Mouse (Mus musculus) intestine, embryonic 14.5 days (tissue): ENCODE results near the gene Sema3g. TPM values are rescaled to one million over a fixed set of nuclear protein-coding genes. Genes with fewer than 3 reads are reported as not detected.

Experiments
- ATAC-seq: fragments of 200-750 bp; cut with Nextera tagmentation; replicated peaks from 2 replicates; pipeline ENCODE4 v1.8.0; 2017; ENCODE audit warnings: low read depth, moderate number of reproducible peaks, moderate TSS enrichment, moderate library complexity; ENCODE audit not compliant: low FRiP score, low TSS enrichment
- DNase-seq: peaks from one replicate; pipeline ENCODE4 v3.0.0-alpha.2; 2018; ENCODE audit warnings: low spot score
- H3K27ac ChIP-seq: fragments of 300-500 bp; sonication (generic); 2 replicates; pipeline ENCODE4 v1.5.1; 2014; ENCODE audit warnings: low read depth, mild to moderate bottlenecking, control low read depth
- H3K27me3 ChIP-seq: fragments of 300-500 bp; sonication (generic); replicated peaks from 2 replicates; pipeline ENCODE4 v1.6.1; 2014; ENCODE audit warnings: low read length, control low read depth; ENCODE audit not compliant: control insufficient read depth, insufficient read depth
- H3K36me3 ChIP-seq: fragments of 300-500 bp; sonication (generic); 2 replicates; pipeline ENCODE4 v1.6.1; 2014; ENCODE audit warnings: low read length, control low read depth; ENCODE audit not compliant: control insufficient read depth, insufficient read depth
- H3K4me1 ChIP-seq: fragments of 300-500 bp; sonication (generic); replicated peaks from 2 replicates; pipeline ENCODE4 v1.6.1; 2014; ENCODE audit warnings: low read length, control low read depth, mixed read lengths; ENCODE audit not compliant: control insufficient read depth, insufficient read depth
- H3K4me2 ChIP-seq: fragments of 300-500 bp; sonication (generic); 2 replicates; pipeline ENCODE4 v1.6.1; 2014; ENCODE audit warnings: low read length
- H3K4me3 ChIP-seq: fragments of 300-500 bp; sonication (generic); 2 replicates; pipeline ENCODE4 v1.5.1; 2014; ENCODE audit warnings: low read depth, low read length, control low read depth, mixed read lengths
- H3K9ac ChIP-seq: fragments of 300-500 bp; sonication (generic); 2 replicates; pipeline ENCODE4 v1.6.1; 2014; ENCODE audit warnings: mild to moderate bottlenecking, low read length
- H3K9me3 ChIP-seq: fragments of 300-500 bp; sonication (generic); 2 replicates; pipeline ENCODE4 v1.6.1; 2016; ENCODE audit warnings: low read length, control low read depth; ENCODE audit not compliant: control insufficient read depth
- WGBS: fragments of 180-500 bp; shearing (Covaris S2); extraction: QIAGEN DNeasy Blood & Tissue Kit; methylation state at CpG from one replicate; pipeline ENCODE4 v1.1.7; 2014; 5-methylcytosine and 5-hydroxymethylcytosine counted together
- polyA plus RNA-seq: library from polyadenylated mRNA; unstranded; fragments of >200 nt; fragmentation: Nextera tagmentation; extraction: Ambion mirVana; gene quantifications from 2 replicates; pipeline ENCODE4 v1.2.1, GENCODE M21; 2014

Gene Sema3g
- polyA plus RNA-seq, 1 experiment from 2014 or later: 0.55 TPM

DNA sequence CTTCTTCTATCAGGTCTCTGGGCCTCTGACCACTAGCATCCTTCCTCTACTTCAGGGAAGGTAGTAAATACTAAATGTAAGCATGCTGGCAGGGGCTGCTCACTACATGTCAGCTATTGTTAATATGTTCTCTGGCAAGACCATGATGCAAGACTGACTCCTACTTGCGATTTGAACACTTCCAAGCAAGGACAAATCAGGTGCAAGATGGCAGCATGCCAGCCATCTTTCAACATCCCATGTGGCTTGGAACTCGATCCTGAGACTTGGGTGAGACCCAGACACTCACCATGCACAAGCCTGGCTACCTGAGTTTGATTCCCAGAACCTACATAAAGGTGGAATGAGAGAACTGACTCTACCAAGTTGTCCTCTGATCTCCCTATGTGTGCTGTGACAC, 25.7 kb upstream of the Sema3g start:
- Histone ChIP-seq H3K27ac (no peak overlapping the region), H3K36me3 (peaks cover 95% of the 10 kb centered on the region), H3K27me3 (no peaks in the 10 kb centered on the region), H3K9me3 (no peaks in the 10 kb centered on the region), H3K4me3 (no peak overlapping the region), H3K9ac (no peak overlapping the region), H3K4me2 (no peak overlapping the region), H3K4me1 (peaks cover 5% of the 10 kb centered on the region; the same call in 1 of the 2 replicates)
- 70% methylated on average over 2 of the region's 2 CpGs for WGBS
- DNase-seq (no peak), ATAC-seq (no peak)

DNA sequence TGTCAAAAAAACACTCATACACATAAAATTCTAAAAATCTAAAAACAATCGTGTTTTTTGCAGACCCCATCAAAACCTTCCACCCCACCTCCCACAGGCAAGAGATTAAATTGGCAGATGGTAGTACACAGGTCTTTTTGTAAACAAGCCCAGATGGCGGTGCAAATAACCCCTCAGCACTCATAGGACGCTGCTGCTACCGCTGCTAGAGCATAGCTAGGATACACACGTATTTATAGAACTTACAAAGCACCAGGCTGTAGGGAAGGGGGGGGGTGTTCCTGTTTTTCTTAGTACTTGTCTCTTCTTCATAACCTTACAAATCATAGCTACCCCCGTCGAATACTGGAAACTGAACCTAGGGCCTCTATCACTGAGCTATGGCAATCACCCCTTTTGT, 23.9 kb upstream of the Sema3g start:
- DNase-seq (no peak), ATAC-seq (no peak)
- H3K36me3 ChIP-seq: peaks cover 93% of the 10 kb centered on the region
- peaks cover 5% of the 10 kb centered on the region; the same call in 1 of the 2 replicates for H3K4me1 ChIP-seq
- no peak overlapping the region for H3K4me2 ChIP-seq
- 74% methylated on average over 7 of the region's 7 CpGs for WGBS
- H3K4me3 ChIP-seq: no peak overlapping the region
- no peak overlapping the region for H3K9ac ChIP-seq
- H3K27ac ChIP-seq: no peak overlapping the region
- no peaks in the 10 kb centered on the region for H3K9me3 ChIP-seq
- H3K27me3 ChIP-seq: no peaks in the 10 kb centered on the region

DNA sequence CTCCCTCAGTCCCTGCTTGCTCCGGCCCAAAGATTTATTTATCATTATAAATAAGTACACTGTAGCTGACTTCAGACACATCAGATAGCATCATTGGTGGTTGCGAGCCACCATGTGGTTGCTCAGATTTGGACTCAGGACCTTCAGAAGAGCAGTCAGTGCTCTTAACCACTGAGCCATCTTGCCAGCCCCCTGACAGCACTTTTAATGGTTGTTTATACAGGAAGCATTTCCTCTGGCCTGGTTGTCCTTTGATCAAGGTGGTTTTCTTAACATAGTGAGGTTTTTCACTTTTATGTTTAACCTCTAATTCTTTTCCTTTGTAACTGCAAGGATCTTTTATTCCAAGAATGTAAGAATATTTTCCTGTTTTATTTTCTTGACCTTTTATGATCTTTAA, 23.2 kb upstream of the Sema3g start:
- Histone ChIP-seq H3K4me3 (no peak overlapping the region), H3K36me3 (peaks cover 93% of the 10 kb centered on the region), H3K4me1 (peaks cover 5% of the 10 kb centered on the region; the same call in 1 of the 2 replicates), H3K27ac (no peak overlapping the region), H3K9me3 (no peaks in the 10 kb centered on the region), H3K27me3 (no peaks in the 10 kb centered on the region), H3K4me2 (no peak overlapping the region), H3K9ac (no peak overlapping the region)
- no peak for ATAC-seq
- DNase-seq: no peak
- WGBS: 83% methylated on average over 2 of the region's 2 CpGs

DNA sequence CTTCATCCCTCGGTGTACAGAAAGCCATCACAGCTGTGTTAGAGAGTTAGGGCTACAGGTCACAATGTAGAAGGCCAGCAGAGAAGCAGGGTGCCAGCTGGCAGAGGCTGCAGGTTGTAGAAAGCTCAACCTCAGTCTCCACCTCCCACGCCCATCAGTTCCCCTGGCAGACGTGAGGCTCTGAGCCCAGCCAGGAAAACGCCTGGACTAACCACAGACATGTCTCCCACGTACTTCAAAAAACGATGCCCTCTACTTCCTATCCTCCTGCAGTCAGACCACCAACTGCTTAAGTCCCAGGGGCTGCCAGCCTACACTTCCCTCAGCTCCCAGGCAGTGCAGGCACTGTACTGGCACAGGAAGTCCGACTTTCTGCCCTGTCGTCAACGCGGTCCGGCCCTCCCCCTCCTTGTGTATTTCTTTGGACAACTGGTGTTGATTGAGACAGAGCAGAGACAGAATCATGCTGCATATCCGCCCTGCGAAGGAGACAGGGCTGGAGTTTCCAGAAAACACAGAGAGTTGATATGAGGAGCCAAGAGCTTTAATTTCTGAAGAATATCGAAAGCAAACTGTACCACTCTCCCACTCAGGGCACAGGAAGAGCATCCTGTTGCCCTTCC, 22.7 kb upstream of the Sema3g start:
- WGBS: 57% methylated on average over 14 of the region's 14 CpGs
- Histone ChIP-seq H3K4me1 (peaks cover 5% of the 10 kb centered on the region; the same call in 1 of the 2 replicates), H3K27ac (no peak overlapping the region), H3K36me3 (peaks cover 93% of the 10 kb centered on the region), H3K9me3 (no peaks in the 10 kb centered on the region), H3K4me3 (no peak overlapping the region), H3K9ac (no peak overlapping the region), H3K27me3 (no peaks in the 10 kb centered on the region), H3K4me2 (no peak overlapping the region)
- DNase-seq (no peak), ATAC-seq (no peak)

DNA sequence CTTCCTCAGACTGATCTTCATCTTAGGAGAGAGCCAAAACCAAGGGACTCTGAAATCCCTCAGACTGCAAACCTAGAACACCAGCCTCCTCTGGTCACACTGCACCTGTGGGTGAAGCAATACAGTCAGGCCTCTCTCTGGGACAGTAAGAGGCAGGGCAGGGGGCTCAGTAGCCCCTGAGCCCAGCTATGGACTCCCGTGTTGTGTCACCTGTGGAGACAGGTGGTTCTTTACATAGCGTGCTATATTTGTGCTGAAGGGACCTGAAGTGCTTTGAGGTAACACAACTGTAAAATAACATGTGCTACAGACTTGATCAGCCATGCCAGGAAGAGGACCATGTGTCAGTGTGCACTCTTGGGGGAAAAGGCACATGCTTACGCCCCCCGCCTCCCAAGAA, 22.1 kb upstream of the Sema3g start:
- peaks cover 5% of the 10 kb centered on the region; the same call in 1 of the 2 replicates for H3K4me1 ChIP-seq
- WGBS: 90% methylated on average over 4 of the region's 4 CpGs
- ATAC-seq (no peak), DNase-seq (no peak)
- H3K27ac ChIP-seq: no peak overlapping the region
- H3K9me3 ChIP-seq: no peaks in the 10 kb centered on the region
- no peaks in the 10 kb centered on the region for H3K27me3 ChIP-seq
- peaks cover 93% of the 10 kb centered on the region for H3K36me3 ChIP-seq
- H3K4me3 ChIP-seq: no peak overlapping the region
- H3K9ac ChIP-seq: no peak overlapping the region
- no peak overlapping the region for H3K4me2 ChIP-seq

DNA sequence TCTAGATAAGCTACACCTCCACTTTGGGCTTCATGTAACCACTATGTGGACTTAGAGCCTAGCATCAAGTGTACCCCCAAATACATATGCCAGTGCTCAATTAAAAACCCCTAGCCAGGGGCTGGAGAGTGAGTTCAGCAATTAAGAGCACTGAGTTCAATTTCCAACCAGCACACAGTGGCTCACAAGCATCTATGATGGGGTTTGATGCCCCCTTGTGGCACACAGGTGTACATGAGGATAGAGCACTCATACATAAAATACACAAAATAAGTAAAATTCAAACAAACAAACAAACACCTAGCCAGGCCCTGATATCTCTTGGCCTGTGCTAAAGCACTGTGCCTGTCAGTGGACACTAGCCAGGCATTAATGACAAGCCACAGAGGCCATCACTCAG, 21.7 kb upstream of the Sema3g start:
- Histone ChIP-seq H3K9me3 (no peaks in the 10 kb centered on the region), H3K4me3 (no peak overlapping the region), H3K27me3 (no peaks in the 10 kb centered on the region), H3K27ac (no peak overlapping the region), H3K4me2 (no peak overlapping the region), H3K36me3 (peaks cover 93% of the 10 kb centered on the region), H3K4me1 (peaks cover 5% of the 10 kb centered on the region; the same call in 1 of the 2 replicates), H3K9ac (no peak overlapping the region)
- DNase-seq (no peak), ATAC-seq (no peak)

DNA sequence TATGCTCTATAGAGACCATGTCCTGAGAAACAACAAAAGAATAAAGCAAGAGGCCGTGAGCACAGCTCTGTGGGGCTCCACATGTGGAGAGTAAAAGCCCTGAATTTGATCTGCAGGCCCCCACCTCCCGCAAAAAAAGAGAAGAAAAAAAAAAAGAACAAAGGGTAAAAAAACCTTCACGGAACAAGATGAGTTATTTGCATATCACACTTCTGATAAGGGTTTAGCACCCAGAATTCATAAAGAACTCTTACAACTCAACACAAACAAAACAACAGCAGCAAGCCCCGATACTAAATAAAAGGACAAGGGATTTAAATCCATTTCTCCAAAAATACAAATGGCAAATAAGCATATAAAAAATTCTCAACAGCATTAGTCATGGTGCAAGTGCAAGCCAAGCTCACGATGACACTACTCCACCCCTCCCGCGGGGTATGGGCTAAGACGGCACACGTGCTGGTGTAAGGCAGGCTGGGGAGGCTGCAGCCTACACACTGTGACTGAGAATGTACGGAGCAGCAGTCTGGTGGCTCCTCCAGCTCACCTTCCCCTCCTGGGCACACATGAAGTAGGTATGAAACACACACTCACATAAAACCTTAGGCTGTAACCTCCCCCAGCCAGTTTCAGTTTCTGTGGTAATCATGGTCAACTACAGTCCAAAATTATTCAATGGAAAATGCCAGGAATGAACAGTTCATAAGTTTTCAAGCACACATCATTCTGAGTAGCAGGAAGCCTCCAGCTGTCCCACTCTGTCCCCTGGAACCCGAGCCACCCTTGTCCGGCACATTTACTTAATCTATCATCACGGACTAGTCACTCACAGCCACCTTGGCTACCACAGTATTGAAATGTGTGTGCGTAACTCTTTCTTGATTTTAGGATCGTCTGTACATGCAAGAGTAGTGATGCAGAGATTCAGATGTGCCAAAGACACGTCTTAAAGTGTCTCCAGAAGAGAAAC, 19.8 kb upstream of the Sema3g start:
- WGBS: 79% methylated on average over 16 of the region's 16 CpGs
- Histone ChIP-seq H3K9ac (no peak overlapping the region), H3K4me2 (no peak overlapping the region), H3K27ac (no peak overlapping the region), H3K9me3 (no peaks in the 10 kb centered on the region), H3K4me3 (no peak overlapping the region), H3K36me3 (peaks cover 93% of the 10 kb centered on the region), H3K27me3 (no peaks in the 10 kb centered on the region), H3K4me1 (peaks cover 5% of the 10 kb centered on the region; the same call in 1 of the 2 replicates)
- DNase-seq (no peak), ATAC-seq (0 out of 2 replicates have a peak, but pooled peaks have one; percentile 57)

DNA sequence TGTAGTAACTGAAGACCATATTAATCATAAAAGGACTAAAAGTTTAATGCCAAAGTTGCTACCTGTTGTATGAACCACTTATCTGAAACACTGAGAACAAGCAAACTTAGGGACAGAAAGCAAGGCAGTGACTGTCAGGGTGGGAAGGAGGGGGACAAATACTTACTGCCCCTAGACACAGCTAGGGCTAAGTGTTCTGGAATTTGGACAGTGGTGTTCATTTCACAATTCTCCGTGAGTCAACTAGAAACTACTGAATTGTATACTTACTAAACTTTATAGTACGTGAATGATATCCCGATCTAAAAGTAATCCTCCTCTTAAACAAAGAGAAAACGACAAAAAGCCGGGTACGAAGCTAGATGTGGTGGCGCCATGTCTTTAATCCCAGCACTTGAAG, 18.1 kb upstream of the Sema3g start:
- H3K9ac ChIP-seq: no peak overlapping the region
- no peaks in the 10 kb centered on the region for H3K27me3 ChIP-seq
- H3K36me3 ChIP-seq: peaks cover 91% of the 10 kb centered on the region
- H3K4me3 ChIP-seq: no peak overlapping the region
- peaks cover 7% of the 10 kb centered on the region for H3K4me1 ChIP-seq
- DNase-seq (no peak), ATAC-seq (no peak)
- H3K27ac ChIP-seq: no peak overlapping the region
- H3K9me3 ChIP-seq: no peaks in the 10 kb centered on the region
- 92% methylated on average over 7 of the region's 7 CpGs for WGBS
- no peak overlapping the region for H3K4me2 ChIP-seq
